Mouse (Mus musculus): ENCODE data around the gene Fam124a. TPM values are rescaled to one million over a fixed set of nuclear protein-coding genes. Genes with fewer than 3 reads are reported as not detected.

The Fam124a gene
- 0.19 TPM for polyA plus RNA-seq (2012; fragmentation: generic; extraction: Trizol)
- long read RNA-seq, experiment 1: 0 reads
- long read RNA-seq, experiment 2, partial matches to known transcripts: 1 of 1 reads
- long read RNA-seq, experiment 2, other reads (novel, unspliced or antisense): 0 of 1 reads

- peaks cover 16% of the 10 kb centered on the region for H3K27me3 ChIP-seq (ENCODE audit: control insufficient read depth, insufficient read depth, insufficient read length)
- H3K36me3 ChIP-seq (ENCODE audit: control insufficient read depth, insufficient read depth): no peaks in the 10 kb centered on the region
- no peak within 1 kb of the TSS for H3K4me3 ChIP-seq (ENCODE audit: insufficient read depth, poor library complexity, severe bottlenecking)
- peak within 1 kb of the TSS; percentile 54 for H3ac ChIP-seq (ENCODE audit: control insufficient read depth, insufficient read length, low read depth)
- no peaks in the 10 kb centered on the region for H3K79me3 ChIP-seq (ENCODE audit: low read depth)
- H3K79me2 ChIP-seq (ENCODE audit: control insufficient read depth, insufficient read depth): no peaks in the 10 kb centered on the region
- TF ChIP-seq CTCF (IDR thresholded peaks at IDR 0.05; ENCODE audit: control insufficient read depth, insufficient read depth, insufficient read length) (peak; percentile 82), FOSL1 (IDR thresholded peaks at IDR 0.05; ENCODE audit: insufficient read depth, low read length, poor library complexity, severe bottlenecking) (no peak), USF1 (IDR thresholded peaks at IDR 0.05; ENCODE audit: low read depth) (no peak), CEBPB (IDR thresholded peaks at IDR 0.05; ENCODE audit: low read depth) (no peak)
Measured at GRCm38 (mm10) chr14:62555309-62555829, at the start of gene Fam124a. Gene Fam124a, plus strand, starts transcription at chr14:62555737.

GRCm38 (mm10) chr14:62506261-62506660 lies 49.3 kb upstream of the Fam124a start:
- Histone ChIP-seq H3K79me3 (ENCODE audit: low read depth) (no peaks in the 10 kb centered on the region), H3ac (ENCODE audit: control insufficient read depth, insufficient read length, low read depth) (no peak overlapping the region), H3K4me3 (ENCODE audit: insufficient read depth, poor library complexity, severe bottlenecking) (no peak overlapping the region), H3K27me3 (ENCODE audit: control insufficient read depth, insufficient read depth, insufficient read length) (no peaks in the 10 kb centered on the region), H3K36me3 (ENCODE audit: control insufficient read depth, insufficient read depth) (no peaks in the 10 kb centered on the region), H3K79me2 (ENCODE audit: control insufficient read depth, insufficient read depth) (no peaks in the 10 kb centered on the region)
- TF ChIP-seq MYOD1 (IDR thresholded peaks at IDR 0.05; ENCODE audit: control insufficient read depth, insufficient read length, low read depth): no peak
- TF ChIP-seq FOSL1 (IDR thresholded peaks at IDR 0.05; ENCODE audit: insufficient read depth, low read length, poor library complexity, severe bottlenecking): no peak
- TF ChIP-seq CTCF (IDR thresholded peaks at IDR 0.05; ENCODE audit: control insufficient read depth, insufficient read depth, insufficient read length): no peak
- no peak for TF ChIP-seq CEBPB (IDR thresholded peaks at IDR 0.05; ENCODE audit: low read depth)
- no peak for TF ChIP-seq MYOG (IDR thresholded peaks at IDR 0.05; ENCODE audit: control insufficient read depth, extremely low read depth, insufficient read length)
- TF ChIP-seq MAX (IDR thresholded peaks at IDR 0.05): no peak
- no peak for TF ChIP-seq USF1 (IDR thresholded peaks at IDR 0.05; ENCODE audit: low read depth)

GRCm38 (mm10) chr14:62509350-62509749 lies 46.2 kb upstream of the Fam124a start:
- Histone ChIP-seq H3K79me3 (ENCODE audit: low read depth) (no peaks in the 10 kb centered on the region), H3K36me3 (ENCODE audit: control insufficient read depth, insufficient read depth) (no peaks in the 10 kb centered on the region), H3K4me3 (ENCODE audit: insufficient read depth, poor library complexity, severe bottlenecking) (no peak overlapping the region), H3K27me3 (ENCODE audit: control insufficient read depth, insufficient read depth, insufficient read length) (no peaks in the 10 kb centered on the region), H3K79me2 (ENCODE audit: control insufficient read depth, insufficient read depth) (no peaks in the 10 kb centered on the region), H3ac (ENCODE audit: control insufficient read depth, insufficient read length, low read depth) (no peak overlapping the region)
- TF ChIP-seq CEBPB (IDR thresholded peaks at IDR 0.05; ENCODE audit: low read depth) (no peak), CTCF (IDR thresholded peaks at IDR 0.05; ENCODE audit: control insufficient read depth, insufficient read depth, insufficient read length) (no peak), FOSL1 (IDR thresholded peaks at IDR 0.05; ENCODE audit: insufficient read depth, low read length, poor library complexity, severe bottlenecking) (no peak), MYOG (IDR thresholded peaks at IDR 0.05; ENCODE audit: control insufficient read depth, extremely low read depth, insufficient read length) (no peak), USF1 (IDR thresholded peaks at IDR 0.05; ENCODE audit: low read depth) (no peak)

GRCm38 (mm10) chr14:62512845-62513244 lies 42.7 kb upstream of the Fam124a start:
- no peaks in the 10 kb centered on the region for H3K27me3 ChIP-seq (ENCODE audit: control insufficient read depth, insufficient read depth, insufficient read length)
- no peak overlapping the region for H3ac ChIP-seq (ENCODE audit: control insufficient read depth, insufficient read length, low read depth)
- no peak overlapping the region for H3K4me3 ChIP-seq (ENCODE audit: insufficient read depth, poor library complexity, severe bottlenecking)
- H3K79me2 ChIP-seq (ENCODE audit: control insufficient read depth, insufficient read depth): no peaks in the 10 kb centered on the region
- H3K79me3 ChIP-seq (ENCODE audit: low read depth): no peaks in the 10 kb centered on the region
- H3K36me3 ChIP-seq (ENCODE audit: control insufficient read depth, insufficient read depth): no peaks in the 10 kb centered on the region
- TF ChIP-seq USF1 (IDR thresholded peaks at IDR 0.05; ENCODE audit: low read depth) (no peak), CEBPB (IDR thresholded peaks at IDR 0.05; ENCODE audit: low read depth) (no peak), CTCF (IDR thresholded peaks at IDR 0.05; ENCODE audit: control insufficient read depth, insufficient read depth, insufficient read length) (no peak), MYOD1 (IDR thresholded peaks at IDR 0.05; ENCODE audit: control insufficient read depth, insufficient read length, low read depth) (no peak), FOSL1 (IDR thresholded peaks at IDR 0.05; ENCODE audit: insufficient read depth, low read length, poor library complexity, severe bottlenecking) (no peak), MYOG (IDR thresholded peaks at IDR 0.05; ENCODE audit: control insufficient read depth, extremely low read depth, insufficient read length) (no peak), MAX (IDR thresholded peaks at IDR 0.05) (no peak)

- Histone ChIP-seq H3K79me3 (ENCODE audit: low read depth) (no peaks in the 10 kb centered on the region), H3K79me2 (ENCODE audit: control insufficient read depth, insufficient read depth) (no peaks in the 10 kb centered on the region), H3K36me3 (ENCODE audit: control insufficient read depth, insufficient read depth) (no peaks in the 10 kb centered on the region), H3ac (ENCODE audit: control insufficient read depth, insufficient read length, low read depth) (no peak overlapping the region), H3K27me3 (ENCODE audit: control insufficient read depth, insufficient read depth, insufficient read length) (no peaks in the 10 kb centered on the region), H3K4me3 (ENCODE audit: insufficient read depth, poor library complexity, severe bottlenecking) (no peak overlapping the region)
- TF ChIP-seq USF1 (IDR thresholded peaks at IDR 0.05; ENCODE audit: low read depth): no peak
- TF ChIP-seq MAX (IDR thresholded peaks at IDR 0.05): no peak
- no peak for TF ChIP-seq MYOG (IDR thresholded peaks at IDR 0.05; ENCODE audit: control insufficient read depth, extremely low read depth, insufficient read length)
- peak; percentile 10 for TF ChIP-seq MYOD1 (IDR thresholded peaks at IDR 0.05; ENCODE audit: control insufficient read depth, insufficient read length, low read depth)
- no peak for TF ChIP-seq CTCF (IDR thresholded peaks at IDR 0.05; ENCODE audit: control insufficient read depth, insufficient read depth, insufficient read length)
- TF ChIP-seq CEBPB (IDR thresholded peaks at IDR 0.05; ENCODE audit: low read depth): no peak
- peak; percentile 18 for TF ChIP-seq FOSL1 (IDR thresholded peaks at IDR 0.05; ENCODE audit: insufficient read depth, low read length, poor library complexity, severe bottlenecking)
Measured at GRCm38 (mm10) chr14:62530951-62531350, 24.6 kb upstream of the Fam124a start.

GRCm38 (mm10) chr14:62536127-62536526 lies 19.4 kb upstream of the Fam124a start:
- Histone ChIP-seq H3K36me3 (ENCODE audit: control insufficient read depth, insufficient read depth) (no peaks in the 10 kb centered on the region), H3K27me3 (ENCODE audit: control insufficient read depth, insufficient read depth, insufficient read length) (peaks cover 5% of the 10 kb centered on the region), H3K79me3 (ENCODE audit: low read depth) (no peaks in the 10 kb centered on the region), H3K4me3 (ENCODE audit: insufficient read depth, poor library complexity, severe bottlenecking) (no peak overlapping the region), H3K79me2 (ENCODE audit: control insufficient read depth, insufficient read depth) (no peaks in the 10 kb centered on the region), H3ac (ENCODE audit: control insufficient read depth, insufficient read length, low read depth) (no peak overlapping the region)
- TF ChIP-seq MYOG (IDR thresholded peaks at IDR 0.05; ENCODE audit: control insufficient read depth, extremely low read depth, insufficient read length): no peak
- no peak for TF ChIP-seq MYOD1 (IDR thresholded peaks at IDR 0.05; ENCODE audit: control insufficient read depth, insufficient read length, low read depth)
- TF ChIP-seq CTCF (IDR thresholded peaks at IDR 0.05; ENCODE audit: control insufficient read depth, insufficient read depth, insufficient read length): no peak
- no peak for TF ChIP-seq MAX (IDR thresholded peaks at IDR 0.05)
- no peak for TF ChIP-seq FOSL1 (IDR thresholded peaks at IDR 0.05; ENCODE audit: insufficient read depth, low read length, poor library complexity, severe bottlenecking)
- no peak for TF ChIP-seq USF1 (IDR thresholded peaks at IDR 0.05; ENCODE audit: low read depth)

Data from C2C12 (cell line).